Mouse (Mus musculus) embryonic facial prominence, embryonic 11.5 days (tissue): ENCODE measurements around the gene Fam166a. TPM values are rescaled to one million over a fixed set of nuclear protein-coding genes. Genes with fewer than 3 reads are reported as not detected.

Experiments
- ATAC-seq: fragments of 200-750 bp; cut with Nextera tagmentation; replicated peaks from 2 replicates; pipeline ENCODE4 v1.8.0; 2017; ENCODE audit warnings: low read depth; ENCODE audit not compliant: insufficient number of reproducible peaks, low FRiP score, low TSS enrichment
- DNase-seq: peaks from one replicate; pipeline ENCODE4 v3.0.0-alpha.2; 2015; ENCODE audit warnings: low spot score
- H3K27ac ChIP-seq: fragments of 300-500 bp; sonication (generic); replicated peaks from 2 replicates; pipeline ENCODE4 v1.5.1; 2014; ENCODE audit warnings: mild to moderate bottlenecking, low read depth, low read length, control low read depth
- H3K27me3 ChIP-seq: fragments of 300-500 bp; sonication (generic); 2 replicates; pipeline ENCODE4 v1.6.1; 2014; ENCODE audit warnings: mild to moderate bottlenecking, low read length, moderate library complexity, mixed read lengths; ENCODE audit not compliant: control insufficient read depth, insufficient read depth
- H3K36me3 ChIP-seq: fragments of 300-500 bp; sonication (generic); replicated peaks from 2 replicates; pipeline ENCODE4 v1.6.1; 2014; ENCODE audit warnings: low read depth, mild to moderate bottlenecking, low read length, moderate library complexity, mixed read lengths; ENCODE audit not compliant: control insufficient read depth, insufficient read depth
- H3K4me1 ChIP-seq: fragments of 300-500 bp; sonication (generic); 2 replicates; pipeline ENCODE4 v1.6.1; 2014; ENCODE audit warnings: low read length, mixed read lengths; ENCODE audit not compliant: control insufficient read depth, insufficient read depth
- H3K4me2 ChIP-seq: fragments of 300-500 bp; sonication (generic); 2 replicates; pipeline ENCODE4 v1.6.1; 2014; ENCODE audit warnings: low read depth, mild to moderate bottlenecking, control low read depth, low read length, moderate library complexity
- H3K4me3 ChIP-seq: fragments of 300-500 bp; sonication (generic); 2 replicates; pipeline ENCODE4 v1.5.1; 2014; ENCODE audit warnings: low read depth, low read length, control low read depth
- H3K9ac ChIP-seq: fragments of 300-500 bp; sonication (generic); replicated peaks from 2 replicates; pipeline ENCODE4 v1.6.1; 2014; ENCODE audit warnings: mild to moderate bottlenecking, control low read depth, low read length
- H3K9me3 ChIP-seq: fragments of 300-500 bp; sonication (generic); replicated peaks from 2 replicates; pipeline ENCODE4 v1.6.1; 2016; ENCODE audit warnings: mild to moderate bottlenecking, low read length, inconsistent platforms, mixed read lengths; ENCODE audit not compliant: control insufficient read depth
- WGBS: fragments of 180-500 bp; shearing (Covaris S2); extraction: QIAGEN DNeasy Blood & Tissue Kit; methylation state at CpG from one replicate; pipeline ENCODE4 v1.1.7; 2014; 5-methylcytosine and 5-hydroxymethylcytosine counted together
- polyA plus RNA-seq: library from polyadenylated mRNA; unstranded; fragments of >200 nt; fragmentation: Nextera tagmentation; extraction: Ambion mirVana; gene quantifications from 2 replicates; pipeline ENCODE4 v1.2.1, GENCODE M21; 2014

The Fam166a gene
- polyA plus RNA-seq, 1 experiment from 2014 or later = not detected

DNA sequence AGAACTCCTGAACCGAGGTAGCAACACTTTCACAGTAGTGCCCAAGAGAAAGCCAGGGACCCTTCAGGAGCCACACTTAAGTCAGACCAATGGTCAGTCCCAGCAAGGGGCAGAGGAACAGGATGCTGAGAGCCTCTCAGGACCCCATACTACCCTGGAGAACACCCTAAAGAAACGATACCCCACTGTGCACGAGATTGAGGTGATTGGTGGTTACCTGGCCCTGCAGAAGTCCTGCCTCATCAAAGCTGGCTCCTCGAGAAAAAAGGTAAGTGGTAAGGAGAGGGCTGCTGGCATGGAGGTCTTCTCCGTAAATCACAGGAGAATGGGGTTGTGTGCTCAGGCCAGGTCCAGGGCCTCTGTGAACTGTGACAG, 45.7 kb downstream of the Fam166a start:
- ATAC-seq = no peak
- no peak overlapping the region for H3K9ac ChIP-seq
- peak overlapping the region; percentile 7; the same call in 1 of the 2 replicates for H3K4me2 ChIP-seq
- H3K9me3 ChIP-seq = no peaks in the 10 kb centered on the region
- peaks cover 9% of the 10 kb centered on the region for H3K4me1 ChIP-seq
- H3K27me3 ChIP-seq = peaks cover 12% of the 10 kb centered on the region
- no peaks in the 10 kb centered on the region for H3K36me3 ChIP-seq
- H3K27ac ChIP-seq = no peak overlapping the region
- no peak overlapping the region for H3K4me3 ChIP-seq
- no peak for DNase-seq
- WGBS = 80% methylated on average over 5 of the region's 5 CpGs

GRCm38 (mm10) chr2:25264851-25265250, 46.3 kb downstream of the Fam166a start:
- H3K36me3 ChIP-seq = no peaks in the 10 kb centered on the region
- H3K27ac ChIP-seq = no peak overlapping the region
- WGBS = 72% methylated on average over 3 of the region's 3 CpGs
- peaks cover 12% of the 10 kb centered on the region for H3K27me3 ChIP-seq
- no peak overlapping the region for H3K4me3 ChIP-seq
- peak overlapping the region; percentile 7; the same call in 1 of the 2 replicates for H3K4me2 ChIP-seq
- DNase-seq (no peak), ATAC-seq (no peak)
- H3K4me1 ChIP-seq = peaks cover 9% of the 10 kb centered on the region
- H3K9ac ChIP-seq = no peak overlapping the region
- H3K9me3 ChIP-seq = no peaks in the 10 kb centered on the region

DNA sequence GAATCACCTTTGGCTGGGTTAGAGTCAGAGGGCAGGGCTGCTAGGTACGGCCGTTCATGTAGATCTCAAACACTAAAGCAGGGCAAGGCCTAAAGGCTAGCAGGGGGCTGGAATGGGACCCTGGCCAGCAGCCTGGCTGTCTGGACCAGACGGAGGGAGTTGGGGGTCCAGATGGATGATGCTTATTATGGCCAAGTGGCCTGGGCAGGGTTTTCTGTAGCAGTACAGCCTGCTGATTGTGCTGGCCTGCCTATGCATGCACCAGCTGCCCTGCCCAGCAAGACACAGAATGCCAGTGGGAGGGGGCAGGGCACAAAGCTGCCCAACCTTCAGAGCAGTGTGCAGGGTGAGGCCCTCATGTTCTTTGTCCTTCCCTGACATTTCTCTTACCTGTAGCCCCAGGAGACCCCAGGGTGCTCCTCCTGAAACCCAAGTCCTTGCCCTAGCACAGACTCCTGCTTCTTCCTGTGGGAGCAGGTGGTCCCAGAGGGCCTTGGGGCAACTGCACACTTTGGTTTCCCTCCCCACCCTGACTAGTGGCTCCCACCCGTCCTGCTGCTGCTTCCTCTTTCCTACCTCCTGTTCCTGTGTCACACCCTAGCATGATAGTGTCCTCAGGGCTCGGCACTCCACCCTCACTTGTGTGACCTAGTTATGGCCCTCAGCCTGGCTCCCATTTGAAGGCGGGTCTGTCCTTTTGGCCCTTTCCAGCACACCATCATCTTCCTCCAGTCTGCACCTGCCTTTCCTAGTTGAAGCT, 47.5 kb downstream of the Fam166a start:
- Histone ChIP-seq H3K4me1 (peaks cover 9% of the 10 kb centered on the region), H3K9ac (no peak overlapping the region), H3K27me3 (peaks cover 12% of the 10 kb centered on the region), H3K27ac (no peak overlapping the region), H3K4me2 (no peak overlapping the region), H3K9me3 (no peaks in the 10 kb centered on the region), H3K36me3 (no peaks in the 10 kb centered on the region; the same call in 1 of the 2 replicates), H3K4me3 (no peak overlapping the region)
- WGBS = 64% methylated on average over 6 of the region's 6 CpGs
- DNase-seq = no peak
- ATAC-seq = no peak

DNA sequence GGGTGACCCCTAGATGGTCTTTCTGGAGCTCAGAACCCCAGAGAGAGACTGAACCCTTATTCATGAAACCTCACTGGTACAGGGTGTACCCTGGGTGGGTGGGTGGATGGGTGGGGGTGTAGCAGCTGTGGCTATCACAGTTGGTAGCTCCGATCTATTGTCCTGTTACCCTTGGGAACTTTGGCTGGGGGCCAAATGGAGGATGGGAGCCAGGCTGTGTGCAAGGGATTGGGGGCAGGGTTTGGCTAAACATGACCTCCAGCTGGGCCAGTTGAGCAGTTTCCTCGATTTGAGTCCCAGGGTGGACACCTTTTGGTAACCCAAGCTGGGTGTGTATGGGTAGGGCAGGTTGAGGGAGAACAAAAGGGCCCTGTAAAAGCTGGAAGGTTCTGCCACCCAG, 48.2 kb downstream of the Fam166a start:
- no peak overlapping the region for H3K4me3 ChIP-seq
- no peak for DNase-seq
- H3K4me1 ChIP-seq = peaks cover 9% of the 10 kb centered on the region

GRCm38 (mm10) chr2:25267241-25267640, 48.7 kb downstream of the Fam166a start:
- H3K4me3 ChIP-seq = no peak overlapping the region
- H3K4me1 ChIP-seq = peaks cover 9% of the 10 kb centered on the region
- no peak for ATAC-seq

More for the DNA sequence above, 48.2 kb downstream of the Fam166a start:
- 58% methylated on average over 2 of the region's 2 CpGs for WGBS
- H3K27me3 ChIP-seq = peaks cover 12% of the 10 kb centered on the region
- H3K36me3 ChIP-seq = no peaks in the 10 kb centered on the region; the same call in 1 of the 2 replicates
- H3K4me2 ChIP-seq = no peak overlapping the region
- H3K27ac ChIP-seq = no peak overlapping the region
- no peak for ATAC-seq
- no peaks in the 10 kb centered on the region for H3K9me3 ChIP-seq
- H3K9ac ChIP-seq = no peak overlapping the region

GRCm38 (mm10) chr2:25267746-25268309, 49.3 kb downstream of the Fam166a start:
- H3K27ac ChIP-seq = no peak overlapping the region
- peaks cover 9% of the 10 kb centered on the region for H3K4me1 ChIP-seq
- H3K9ac ChIP-seq = no peak overlapping the region
- DNase-seq (no peak), ATAC-seq (no peak)
- peaks cover 12% of the 10 kb centered on the region for H3K27me3 ChIP-seq
- no peaks in the 10 kb centered on the region; the same call in 1 of the 2 replicates for H3K36me3 ChIP-seq
- no peak overlapping the region for H3K4me2 ChIP-seq
- 74% methylated on average over 4 of the region's 4 CpGs for WGBS
- no peak overlapping the region for H3K4me3 ChIP-seq
- H3K9me3 ChIP-seq = no peaks in the 10 kb centered on the region

More at GRCm38 (mm10) chr2:25267241-25267640, 48.7 kb downstream of the Fam166a start:
- no peak for DNase-seq
- H3K9ac ChIP-seq = no peak overlapping the region
- H3K9me3 ChIP-seq = no peaks in the 10 kb centered on the region
- H3K27me3 ChIP-seq = peaks cover 12% of the 10 kb centered on the region
- H3K4me2 ChIP-seq = no peak overlapping the region
- H3K36me3 ChIP-seq = no peaks in the 10 kb centered on the region; the same call in 1 of the 2 replicates
- no peak overlapping the region for H3K27ac ChIP-seq

Other genes with a start within 250 kb of the Fam166a start
- 153 and 163 TPM in 2 replicates for gene Mrpl41, start 243.6 kb upstream of the Fam166a start, polyA plus RNA-seq
- gene Pnpla7, start 242.7 kb upstream of the Fam166a start, polyA plus RNA-seq = 4.7 and 6.2 TPM in 2 replicates
- gene Nsmf, start 164.4 kb upstream of the Fam166a start, polyA plus RNA-seq = 29.5 and 36.2 TPM in 2 replicates
- gene Entpd8, start 138.4 kb upstream of the Fam166a start, polyA plus RNA-seq = not detected in 2 replicates
- gene Noxa1, start 123.6 kb upstream of the Fam166a start, polyA plus RNA-seq = 0.13 TPM in 1 of 2 replicates, not detected in the other
- 16.8 and 17.0 TPM in 2 replicates for gene Nrarp, start 38.0 kb upstream of the Fam166a start, polyA plus RNA-seq
- 1.9 and 2.6 TPM in 2 replicates for gene Tor4a, start 21.9 kb upstream of the Fam166a start, polyA plus RNA-seq
- gene Nelfb, start 7.3 kb upstream of the Fam166a start, polyA plus RNA-seq = 90.5 and 92.2 TPM in 2 replicates
- not detected in 2 replicates for gene Stpg3, start 4.1 kb upstream of the Fam166a start, polyA plus RNA-seq
- 456 and 490 TPM in 2 replicates for gene Tubb4b, start 6.0 kb downstream of the Fam166a start, polyA plus RNA-seq
- gene Slc34a3, start 15.6 kb downstream of the Fam166a start, polyA plus RNA-seq = not detected in 2 replicates
- not detected in 2 replicates for gene Rnf224, start 18.0 kb downstream of the Fam166a start, polyA plus RNA-seq
- 7.4 and 10.4 TPM in 2 replicates for gene Rnf208, start 23.5 kb downstream of the Fam166a start, polyA plus RNA-seq
- 0.50 TPM in 1 of 2 replicates, not detected in the other for gene Cysrt1, start 23.7 kb downstream of the Fam166a start, polyA plus RNA-seq
- gene AL732309.1, start 28.1 kb downstream of the Fam166a start, polyA plus RNA-seq = 3.3 and 4.2 TPM in 2 replicates
- 12.8 and 13.3 TPM in 2 replicates for gene Tmem203, start 36.7 kb downstream of the Fam166a start, polyA plus RNA-seq
- 4.3 and 4.9 TPM in 2 replicates for gene Tprn, start 43.9 kb downstream of the Fam166a start, polyA plus RNA-seq
- gene Ssna1, start 53.7 kb downstream of the Fam166a start, polyA plus RNA-seq = 253 and 254 TPM in 2 replicates
- 111 and 113 TPM in 2 replicates for gene Anapc2, start 53.7 kb downstream of the Fam166a start, polyA plus RNA-seq
- not detected in 2 replicates for gene Tmem210, start 69.4 kb downstream of the Fam166a start, polyA plus RNA-seq
- gene Lrrc26, start 71.2 kb downstream of the Fam166a start, polyA plus RNA-seq = not detected in 2 replicates
- 1.6 TPM in 2 replicates for gene Grin1, start 100.4 kb downstream of the Fam166a start, polyA plus RNA-seq
- 87.2 and 92.7 TPM in 2 replicates for gene Man1b1, start 113.6 kb downstream of the Fam166a start, polyA plus RNA-seq
- 18.2 and 19.1 TPM in 2 replicates for gene Dpp7, start 137.6 kb downstream of the Fam166a start, polyA plus RNA-seq
- 5.2 and 8.9 TPM in 2 replicates for gene Uap1l1, start 146.9 kb downstream of the Fam166a start, polyA plus RNA-seq
- gene Sapcd2, start 153.6 kb downstream of the Fam166a start, polyA plus RNA-seq = 39.1 and 43.2 TPM in 2 replicates
- 0.10 and 0.28 TPM in 2 replicates for gene Entpd2, start 177.1 kb downstream of the Fam166a start, polyA plus RNA-seq
- 26.8 and 38.0 TPM in 2 replicates for gene Npdc1, start 180.6 kb downstream of the Fam166a start, polyA plus RNA-seq
- gene Fut7, start 204.5 kb downstream of the Fam166a start, polyA plus RNA-seq = not detected in 2 replicates
- gene Abca2, start 210.0 kb downstream of the Fam166a start, polyA plus RNA-seq = 2.2 TPM in 2 replicates
- gene Clic3, start 238.1 kb downstream of the Fam166a start, polyA plus RNA-seq = 0.71 TPM in 1 of 2 replicates, not detected in the other
- 12.4 and 14.3 TPM in 2 replicates for gene Paxx, start 242.3 kb downstream of the Fam166a start, polyA plus RNA-seq